Mouse (Mus musculus) ES-E14 (cell line): ENCODE measurements around the gene Srebf1.

ENCODE experiments used
- CHD2 ChIP-seq: IDR thresholded peaks from 2 replicates; pipeline ENCODE4 v1.6.1; 2014; ENCODE audit warnings: mild to moderate bottlenecking, low read depth, low read length, inconsistent platforms
- HCFC1 ChIP-seq: IDR thresholded peaks from 2 replicates; pipeline ENCODE4 v1.6.1; 2012; ENCODE audit warnings: low read length, inconsistent platforms, borderline replicate concordance; ENCODE audit not compliant: insufficient read depth
- MAFK ChIP-seq: IDR thresholded peaks from 2 replicates; pipeline ENCODE4 v1.6.1; 2014; ENCODE audit warnings: mild to moderate bottlenecking, low read depth, low read length, inconsistent platforms; ENCODE audit not compliant: insufficient read depth
- ZC3H11A ChIP-seq: IDR thresholded peaks from 2 replicates; pipeline ENCODE4 v1.6.1; 2012; ENCODE audit warnings: low read depth, mild to moderate bottlenecking, inconsistent platforms, low read length, borderline replicate concordance
- ZNF384 ChIP-seq: IDR thresholded peaks from 2 replicates; pipeline ENCODE4 v1.6.1; 2012; ENCODE audit warnings: low read depth, low read length, inconsistent platforms

- TF ChIP-seq HCFC1, result no peak
- TF ChIP-seq ZNF384, result no peak
- no peak for TF ChIP-seq ZC3H11A
- no peak for TF ChIP-seq CHD2
- TF ChIP-seq MAFK, result no peak
Observed at GRCm38 (mm10) chr11:60235351-60235750, 13.0 kb upstream of the Srebf1 start.
